Mouse (Mus musculus) cortical plate, adult 2 months (tissue): ENCODE data around the gene Asic2. TPM values are rescaled to one million over a fixed set of nuclear protein-coding genes. Genes with fewer than 3 reads are reported as not detected.

Experiments used
- H3K27ac ChIP-seq: fragments of 200-500 bp; 2 replicates; pipeline ENCODE4 v1.5.1; 2012; ENCODE audit warnings: low read length, control low read depth, inconsistent platforms; ENCODE audit not compliant: insufficient read depth
- H3K4me1 ChIP-seq: fragments of 200-500 bp; 2 replicates; pipeline ENCODE4 v1.6.1; 2011; ENCODE audit warnings: low read length; ENCODE audit not compliant: control insufficient read depth, insufficient read depth
- H3K4me3 ChIP-seq: fragments of 200-500 bp; 2 replicates; pipeline ENCODE4 v1.5.1; 2011; ENCODE audit warnings: mild to moderate bottlenecking, low read length, control low read depth; ENCODE audit not compliant: insufficient read depth
- CTCF ChIP-seq: fragments of 200-500 bp; IDR thresholded peaks from 2 replicates; pipeline ENCODE4 v1.5.1; 2011; ENCODE audit warnings: mild to moderate bottlenecking, control low read depth, low read length; ENCODE audit not compliant: insufficient read depth; ENCODE audit errors: extremely low read depth
- POLR2A ChIP-seq: fragments of 200-500 bp; IDR thresholded peaks from 2 replicates; pipeline ENCODE4 v1.6.1; 2011; ENCODE audit warnings: mild to moderate bottlenecking, low read length, control low read depth; ENCODE audit not compliant: insufficient read depth; ENCODE audit errors: extremely low read depth
- polyA plus RNA-seq: library from polyadenylated mRNA; depleted of rRNA; stranded (reverse); fragments of >200 nt; gene quantifications from 2 replicates; pipeline ENCODE4 v1.2.3, GENCODE M21; 2012

The Asic2 gene
- polyA plus RNA-seq, 1 experiment = 51.8 TPM

DNA sequence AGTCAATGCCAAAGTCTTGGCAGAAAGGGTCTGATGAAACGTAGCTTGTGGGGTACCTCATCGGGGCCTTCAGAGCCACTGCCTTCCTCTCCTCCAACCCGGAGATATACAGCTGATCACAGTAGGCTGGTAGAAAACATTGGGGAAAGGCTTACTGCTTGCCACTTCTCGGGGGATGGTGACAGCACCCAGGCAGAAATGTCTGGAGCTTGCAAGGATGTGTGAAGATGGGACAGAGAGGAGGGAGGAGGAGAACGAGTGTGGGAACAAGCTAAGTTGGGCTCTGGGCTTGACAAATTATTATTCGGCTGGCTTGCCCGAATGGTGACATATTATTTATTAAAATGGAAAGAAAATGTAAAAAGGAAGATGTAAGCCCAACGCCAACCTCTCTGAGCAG, 914.4 kb downstream of the Asic2 start:
- TF ChIP-seq CTCF = no peak
- no peak for TF ChIP-seq POLR2A
- Histone ChIP-seq H3K4me1 (peaks cover 5% of the 10 kb centered on the region), H3K4me3 (no peak overlapping the region), H3K27ac (no peak overlapping the region)

GRCm38 (mm10) chr11:81041671-81042070, 926.6 kb downstream of the Asic2 start:
- no peak for TF ChIP-seq CTCF
- TF ChIP-seq POLR2A = no peak
- Histone ChIP-seq H3K4me1 (peaks cover 3% of the 10 kb centered on the region; the same call in 1 of the 2 replicates), H3K4me3 (no peak overlapping the region), H3K27ac (no peak overlapping the region)

DNA sequence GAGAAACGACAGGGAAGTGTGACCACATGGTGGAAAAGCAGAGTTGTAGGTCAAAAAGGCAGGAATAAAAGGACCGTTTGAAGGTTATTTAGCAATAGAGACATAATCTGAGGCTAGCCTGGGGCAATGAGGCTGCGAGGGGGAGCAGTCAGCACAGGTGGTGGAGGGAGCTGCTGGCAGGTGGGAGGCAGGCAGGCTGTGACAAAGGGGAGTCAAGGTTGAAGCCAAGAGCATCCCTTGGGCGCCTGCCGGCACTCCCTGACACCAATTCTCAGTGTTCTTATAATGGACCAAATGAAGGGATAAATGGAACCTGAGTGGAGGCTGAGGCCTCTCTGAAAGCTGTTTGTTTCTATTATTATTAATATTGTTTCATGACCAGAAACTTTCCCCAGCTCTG, 928.3 kb downstream of the Asic2 start:
- peaks cover 3% of the 10 kb centered on the region; the same call in 1 of the 2 replicates for H3K4me1 ChIP-seq
- H3K27ac ChIP-seq = no peak overlapping the region
- TF ChIP-seq CTCF (no peak), POLR2A (no peak)
- no peak overlapping the region for H3K4me3 ChIP-seq

DNA sequence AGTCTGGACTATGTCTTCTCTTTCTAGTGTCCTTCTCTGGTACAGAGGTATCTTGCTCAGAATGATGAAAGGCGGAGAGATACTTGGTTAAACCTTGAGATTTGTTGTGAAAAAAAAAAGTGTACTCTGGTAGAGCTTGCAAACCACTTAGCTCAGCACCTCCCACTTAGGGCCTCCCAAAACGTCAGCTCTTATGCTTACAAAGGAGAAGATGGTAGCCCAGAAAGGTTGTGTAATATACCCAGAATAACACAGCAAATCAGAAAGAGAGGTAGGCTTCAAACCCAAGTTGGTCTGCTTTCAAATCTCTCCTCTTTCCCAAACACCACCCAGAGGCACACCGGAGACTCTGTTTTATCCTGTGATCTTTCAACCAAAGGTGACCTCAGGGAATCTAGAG, 936.1 kb downstream of the Asic2 start:
- H3K4me3 ChIP-seq = no peak overlapping the region
- no peak for TF ChIP-seq CTCF
- no peak for TF ChIP-seq POLR2A
- H3K4me1 ChIP-seq = no peaks in the 10 kb centered on the region
- H3K27ac ChIP-seq = no peak overlapping the region

DNA sequence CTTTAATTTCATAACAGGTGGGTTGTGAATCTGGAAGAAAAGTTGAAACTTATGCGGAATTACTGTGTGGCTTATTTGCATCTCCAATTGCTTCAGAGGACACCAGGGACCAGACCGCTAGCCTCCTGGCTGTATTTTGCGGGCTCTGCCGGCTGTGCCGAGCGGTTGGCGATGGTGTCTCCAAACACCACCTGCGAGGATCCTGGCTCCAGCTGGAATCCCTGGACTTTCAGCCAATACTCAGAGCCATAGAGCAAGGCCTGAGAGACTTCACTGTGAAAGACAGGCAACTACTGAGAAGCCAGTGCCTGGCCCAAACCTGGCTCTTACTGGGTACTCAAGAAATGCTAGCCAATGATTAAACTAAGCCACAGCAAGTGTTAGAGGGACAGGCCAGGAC, 953.5 kb downstream of the Asic2 start:
- peaks cover 6% of the 10 kb centered on the region for H3K4me1 ChIP-seq

DNA sequence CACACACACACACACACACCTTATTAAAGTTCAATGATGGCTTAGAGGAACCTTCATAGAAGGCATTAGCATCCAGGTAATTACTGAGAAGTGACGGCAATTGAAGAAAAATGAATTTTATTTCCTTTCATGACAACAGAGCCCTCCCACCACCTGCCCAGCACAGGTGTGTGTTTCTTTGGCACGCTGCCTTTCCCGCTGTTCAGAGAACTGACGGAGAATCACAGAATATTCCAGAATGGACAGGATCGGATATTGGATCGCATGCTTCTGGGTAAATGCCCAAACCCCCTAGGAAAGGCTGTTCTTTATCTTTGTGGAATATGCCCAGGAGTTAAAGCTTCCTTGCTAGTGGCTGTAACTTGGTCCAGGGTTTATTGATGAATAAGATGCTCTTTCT, 954.8 kb downstream of the Asic2 start:
- TF ChIP-seq CTCF (no peak), POLR2A (no peak)
- H3K27ac ChIP-seq = no peak overlapping the region
- peaks cover 6% of the 10 kb centered on the region for H3K4me1 ChIP-seq
- H3K4me3 ChIP-seq = no peak overlapping the region

More for the DNA sequence above, 953.5 kb downstream of the Asic2 start:
- TF ChIP-seq POLR2A (no peak), CTCF (no peak)
- Histone ChIP-seq H3K4me3 (no peak overlapping the region), H3K27ac (no peak overlapping the region)

- Histone ChIP-seq H3K4me3 (no peak overlapping the region), H3K27ac (no peak overlapping the region), H3K4me1 (peaks cover 6% of the 10 kb centered on the region; the same call in 1 of the 2 replicates)
- TF ChIP-seq POLR2A (no peak), CTCF (no peak)
Measured at GRCm38 (mm10) chr11:81010766-81011165, 957.5 kb downstream of the Asic2 start.

DNA sequence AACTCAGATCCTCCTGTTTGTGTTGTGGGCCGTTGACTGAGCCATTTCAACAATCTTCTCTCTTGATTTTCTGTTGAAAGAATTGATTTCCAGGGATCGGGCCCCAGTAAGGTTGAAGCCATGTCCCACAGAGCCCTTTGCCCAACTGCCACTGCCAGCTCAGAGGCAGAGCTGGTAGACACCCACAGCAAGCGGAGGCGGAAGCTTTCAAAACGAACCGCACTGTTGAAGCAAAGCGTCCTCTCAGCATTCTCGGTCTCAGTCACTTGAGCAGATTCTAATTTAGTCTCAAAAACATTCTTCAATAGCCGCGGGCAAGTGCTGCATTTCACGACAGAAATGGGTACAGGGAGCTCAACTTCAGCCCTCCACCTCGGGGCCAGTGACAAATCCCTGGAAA, 958.9 kb downstream of the Asic2 start:
- TF ChIP-seq CTCF (no peak), POLR2A (no peak)
- H3K4me3 ChIP-seq = no peak overlapping the region

DNA sequence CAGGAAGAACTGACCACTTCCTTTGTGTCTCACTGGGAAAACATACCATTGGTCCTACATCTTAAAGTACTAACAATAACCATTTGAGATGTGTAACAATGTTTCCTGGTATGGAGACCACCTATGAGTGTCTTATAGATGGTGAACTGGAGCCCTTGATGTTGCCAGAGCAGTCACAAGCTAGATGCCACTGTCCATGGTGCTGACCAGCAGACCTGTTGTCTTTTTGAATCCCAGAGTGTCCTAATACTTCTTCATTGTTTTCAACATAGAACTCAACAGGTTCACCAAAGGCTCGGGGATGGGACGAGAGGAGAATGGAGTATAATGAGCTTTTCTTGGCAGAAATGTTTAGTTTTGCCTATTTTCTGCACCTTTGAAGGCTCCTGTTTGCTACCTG, 962.4 kb downstream of the Asic2 start:
- no peak overlapping the region for H3K27ac ChIP-seq

More for the DNA sequence above, 958.9 kb downstream of the Asic2 start:
- Histone ChIP-seq H3K4me1 (peaks cover 6% of the 10 kb centered on the region; the same call in 1 of the 2 replicates), H3K27ac (no peak overlapping the region)

DNA sequence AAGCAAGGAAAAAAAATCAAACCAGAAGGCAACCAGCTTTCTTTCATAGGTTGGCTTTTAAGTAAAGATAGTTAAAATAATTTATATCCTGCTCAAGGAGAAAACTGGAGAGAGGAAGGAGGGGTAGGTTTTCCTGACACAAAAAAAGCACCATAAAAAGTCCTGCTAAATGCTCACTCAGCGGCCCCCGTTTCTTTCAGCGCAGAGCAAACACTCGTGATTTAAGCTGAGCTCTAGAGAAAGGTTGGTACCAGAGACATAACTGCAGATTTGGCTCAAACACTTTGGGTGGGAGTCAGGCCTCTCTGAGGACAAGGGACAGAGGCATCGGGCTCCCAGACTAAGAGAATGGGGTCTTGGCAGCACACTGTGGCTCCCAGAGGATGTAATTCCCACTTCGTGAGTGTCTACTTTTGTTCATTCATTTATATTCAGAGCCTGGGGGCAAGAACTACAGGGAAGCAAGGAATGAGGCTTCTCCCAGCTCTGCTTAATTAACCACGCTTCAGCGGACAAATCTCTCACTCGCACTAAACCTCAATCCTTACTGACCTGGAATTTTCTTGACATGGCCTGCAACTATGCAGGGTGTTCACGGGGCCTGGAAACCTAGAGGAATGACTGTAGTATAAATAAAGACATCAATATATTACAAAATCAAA, 965.4 kb downstream of the Asic2 start:
- H3K4me3 ChIP-seq = no peak overlapping the region
- TF ChIP-seq CTCF (no peak), POLR2A (no peak)
- no peaks in the 10 kb centered on the region for H3K4me1 ChIP-seq
- no peak overlapping the region for H3K27ac ChIP-seq

More for the DNA sequence above, 962.4 kb downstream of the Asic2 start:
- Histone ChIP-seq H3K4me3 (no peak overlapping the region), H3K4me1 (peaks cover 4% of the 10 kb centered on the region; the same call in 1 of the 2 replicates)
- TF ChIP-seq CTCF (no peak), POLR2A (no peak)

- TF ChIP-seq POLR2A (no peak), CTCF (no peak)
- H3K4me3 ChIP-seq = no peak overlapping the region
- no peak overlapping the region for H3K27ac ChIP-seq
- no peaks in the 10 kb centered on the region for H3K4me1 ChIP-seq
Measured at GRCm38 (mm10) chr11:80995621-80996020, 972.6 kb downstream of the Asic2 start.
